Mouse (Mus musculus) left cerebral cortex, postnatal 36 days (tissue): ENCODE measurements around the gene Relt. TPM values are rescaled to one million over a fixed set of nuclear protein-coding genes. Genes with fewer than 3 reads are reported as not detected.
A peak's percentile ranks its signal among the peaks of the same experiment; 100 is the strongest.

ENCODE experiments used
- DNase-seq, 2 experiments: peaks; one replicate each; pipeline ENCODE4 v3.0.0; 2021 to 2022; ENCODE audit warnings: low spot score in 2 of 2, mixed read lengths in 1 of 2
- intact Hi-C: fragments of 180-260 bp; cut with DNase I; formaldehyde crosslinking; loops from one replicate; pipeline ENCODE4 v1.15.1; 2025
- total RNA-seq, 2 experiments: library from RNA; stranded (reverse); gene quantifications; 2 replicates each; pipeline ENCODE4 v1.2.3; 2021

The Relt gene
- total RNA-seq: 10 to 100 TPM; 15.1 to 17.0 TPM

- intact Hi-C loops: no loop called here
- peak; percentile 84 to 85 for DNase-seq
Observed at GRCm38 (mm10) chr7:100862828-100863638, at the start of gene Relt. Gene Relt (minus strand): TSS chr7:100863446.

- no peak for DNase-seq
- intact Hi-C loops: no loop called here
Observed at GRCm38 (mm10) chr7:100911791-100912190, 48.5 kb upstream of the Relt start.

- intact Hi-C loops: no loop called here
- DNase-seq: no peak
Observed at GRCm38 (mm10) chr7:100911246-100911770, 48.1 kb upstream of the Relt start.

- no peak for DNase-seq
- intact Hi-C loops: loop anchor here (10.0 kb wide), 1 partner anchor 386 kb away; no protein-coding TSS in a partner anchor
Observed at GRCm38 (mm10) chr7:100908567-100908966, 45.3 kb upstream of the Relt start.

GRCm38 (mm10) chr7:100908061-100908460 is 44.8 kb upstream of the Relt start:
- intact Hi-C loops: loop anchor here (10.0 kb wide), 1 partner anchor 387 kb away; no protein-coding TSS in a partner anchor
- DNase-seq: no peak

GRCm38 (mm10) chr7:100907231-100907630 is 44.0 kb upstream of the Relt start:
- intact Hi-C loops: loop anchor here (1.0 to 10.0 kb wide), 3 partner anchors 25 to 388 kb away; partner anchors contain the start of gene Arhgef17
- peak; percentile 78 to 83 for DNase-seq

- intact Hi-C loops: loop anchor here (2.0 to 10.0 kb wide), 2 partner anchors 145 to 389 kb away; no protein-coding TSS in a partner anchor
- no peak for DNase-seq
Observed at GRCm38 (mm10) chr7:100906029-100906789, 43.0 kb upstream of the Relt start.

GRCm38 (mm10) chr7:100905037-100905436 is 41.8 kb upstream of the Relt start:
- DNase-seq: no peak
- intact Hi-C loops: loop anchor here (10.0 kb wide), 1 partner anchor 390 kb away; no protein-coding TSS in a partner anchor

GRCm38 (mm10) chr7:100904612-100905011 is 41.4 kb upstream of the Relt start:
- intact Hi-C loops: loop anchor here (10.0 kb wide), 1 partner anchor 390 kb away; no protein-coding TSS in a partner anchor
- no peak for DNase-seq

- intact Hi-C loops: loop anchor here (10.0 kb wide), 1 partner anchor 392 kb away; no protein-coding TSS in a partner anchor
- DNase-seq: no peak
Observed at GRCm38 (mm10) chr7:100902451-100903137, 39.3 kb upstream of the Relt start.

- no peak for DNase-seq
- intact Hi-C loops: no loop called here
Observed at GRCm38 (mm10) chr7:100897828-100898227, 34.6 kb upstream of the Relt start.

GRCm38 (mm10) chr7:100894833-100895226 is 31.6 kb upstream of the Relt start:
- intact Hi-C loops: no loop called here
- DNase-seq: no peak

- intact Hi-C loops: no loop called here
Observed at GRCm38 (mm10) chr7:100894057-100894832, 31.0 kb upstream of the Relt start.

GRCm38 (mm10) chr7:100893249-100894056 is 30.2 kb upstream of the Relt start:
- DNase-seq: peak; percentile 54 to 59
- intact Hi-C loops: no loop called here

More at GRCm38 (mm10) chr7:100894057-100894832, 31.0 kb upstream of the Relt start:
- DNase-seq: peak; percentile 70 to 76

- intact Hi-C loops: no loop called here
Observed at GRCm38 (mm10) chr7:100886535-100886934, 23.3 kb upstream of the Relt start.

GRCm38 (mm10) chr7:100884460-100884859 is 21.2 kb upstream of the Relt start:
- intact Hi-C loops: no loop called here
- no peak for DNase-seq

More at GRCm38 (mm10) chr7:100886535-100886934, 23.3 kb upstream of the Relt start:
- DNase-seq: peak in 1 of 2 experiments; percentile 58

GRCm38 (mm10) chr7:100881950-100882349 is 18.7 kb upstream of the Relt start:
- intact Hi-C loops: no loop called here
- DNase-seq: no peak

- intact Hi-C loops: no loop called here
- DNase-seq: no peak
Observed at GRCm38 (mm10) chr7:100881531-100881930, 18.3 kb upstream of the Relt start.
